Mouse (Mus musculus) cerebellum, postnatal 10 days (tissue): Measurements from ENCODE around the gene Pip4p1.
"Not testable (repeated sequence)": the region's sequence is repeated elsewhere in the genome, so short reads cannot be mapped to it uniquely, and the experiment has no call there.

ENCODE experiments used
- DNase-seq, 2 experiments: peaks; one replicate each; pipeline ENCODE4 v3.0.0; 2021; ENCODE audit warnings: mixed read lengths in 2 of 2

The Pip4p1 gene

GRCm38 (mm10) chr14:50938119-50938908, 7.7 kb upstream of the Pip4p1 start:
- no peak for DNase-seq

- no peak for DNase-seq
These were observed 6.0 kb upstream of the Pip4p1 start for GRCm38 (mm10) chr14:50936649-50937048.

- DNase-seq, result no peak
These were observed 901 bp upstream of the Pip4p1 start for GRCm38 (mm10) chr14:50931493-50932020.

GRCm38 (mm10) chr14:50930377-50930753, 291 bp downstream of the Pip4p1 start:
- DNase-seq, result peak; percentile 78 to 84

- DNase-seq, result no peak
These were observed 705 bp downstream of the Pip4p1 start for GRCm38 (mm10) chr14:50929951-50930350.

GRCm38 (mm10) chr14:50927366-50927765, 3.3 kb downstream of the Pip4p1 start:
- no peak for DNase-seq

GRCm38 (mm10) chr14:50925111-50925920, 5.3 kb downstream of the Pip4p1 start:
- peak in 1 of 2 experiments; percentile 31 for DNase-seq

- DNase-seq, result peak; percentile 98 to 99
These were observed 6.2 kb downstream of the Pip4p1 start, which contains the start of the genes Osgep and Apex1 for GRCm38 (mm10) chr14:50924281-50925064. TSS of gene Osgep (minus strand) at chr14:50924893. TSS of gene Apex1 (plus strand) at chr14:50924968.

GRCm38 (mm10) chr14:50923437-50923836, 7.2 kb downstream of the Pip4p1 start:
- DNase-seq, result not testable (repeated sequence)

GRCm38 (mm10) chr14:50911356-50911755, 19.3 kb downstream of the Pip4p1 start:
- no peak for DNase-seq

GRCm38 (mm10) chr14:50908126-50908525, 22.5 kb downstream of the Pip4p1 start:
- DNase-seq, result no peak

- not testable (repeated sequence) for DNase-seq
These were observed 25.3 kb downstream of the Pip4p1 start for GRCm38 (mm10) chr14:50905327-50905726.

GRCm38 (mm10) chr14:50904828-50905129, 25.9 kb downstream of the Pip4p1 start:
- DNase-seq, result no peak

GRCm38 (mm10) chr14:50903973-50904827, 26.5 kb downstream of the Pip4p1 start:
- DNase-seq, result peak; percentile 77

GRCm38 (mm10) chr14:50897992-50898391, 32.7 kb downstream of the Pip4p1 start:
- not testable (repeated sequence) for DNase-seq

- peak; percentile 35 to 45 for DNase-seq
These were observed 33.3 kb downstream of the Pip4p1 start, which contains the start of gene Klhl33 for GRCm38 (mm10) chr14:50897374-50897765. TSS of gene Klhl33 (minus strand) at chr14:50897507.

- peak; percentile 56 to 69 for DNase-seq
These were observed 33.8 kb downstream of the Pip4p1 start for GRCm38 (mm10) chr14:50896747-50897373.

- DNase-seq, result peak; percentile 65 to 70
These were observed 34.5 kb downstream of the Pip4p1 start for GRCm38 (mm10) chr14:50895985-50896746.

- peak in 1 of 2 experiments; percentile 42 for DNase-seq
These were observed 35.2 kb downstream of the Pip4p1 start for GRCm38 (mm10) chr14:50895407-50895806.
